Mouse (Mus musculus): ENCODE results near the gene Tnfrsf21. TPM values are rescaled to one million over a fixed set of nuclear protein-coding genes. Genes with fewer than 3 reads are reported as not detected.

Tnfrsf21 gene
- polyA plus RNA-seq, 2 experiments: 17.0 to 21.2 TPM

GRCm38 (mm10) chr17:43121096-43121495 lies 104.7 kb downstream of the Tnfrsf21 start:
- 78% methylated on average over 2 of the region's 2 CpGs for WGBS (ENCODE audit: insufficient replicate concordance)
- DNase-seq (ENCODE audit: low read depth in 3 of 3, low spot score in 3 of 3): no peak

GRCm38 (mm10) chr17:43128305-43128704 lies 112.0 kb downstream of the Tnfrsf21 start:
- no peak for TF ChIP-seq CTCF (IDR thresholded peaks at IDR 0.05; ENCODE audit: low read depth)
- TF ChIP-seq EP300 (IDR thresholded peaks at IDR 0.05; ENCODE audit: low read depth): no peak
- no peak for ATAC-seq (ENCODE audit: insufficient read depth)
- no peaks in the 10 kb centered on the region for H3K4me1 ChIP-seq (replicated peaks; ENCODE audit: control insufficient read depth in 2 of 2, insufficient read depth in 2 of 2, low read length in 1 of 2)
- no peaks in the 10 kb centered on the region for H3K27me3 ChIP-seq (ENCODE audit: control insufficient read depth, insufficient read depth, low read length)
- WGBS (ENCODE audit: insufficient replicate concordance): 35% methylated on average over 3 of the region's 3 CpGs
- no peak for DNase-seq (ENCODE audit: low read depth in 3 of 3, low spot score in 3 of 3)
- H3K36me3 ChIP-seq (replicated peaks; ENCODE audit: control insufficient read depth, insufficient read depth, low read depth): no peaks in the 10 kb centered on the region
- H3K9ac ChIP-seq (replicated peaks): no peak overlapping the region
- H3K4me3 ChIP-seq (ENCODE audit: insufficient read depth in 1 of 2, low read depth in 2 of 2, low read length in 2 of 2): no peak overlapping the region
- no peak overlapping the region for H3K27ac ChIP-seq
- no peaks in the 10 kb centered on the region for H3K9me3 ChIP-seq (ENCODE audit: control insufficient read depth, low read length)
- no peak overlapping the region for H3K4me2 ChIP-seq (ENCODE audit: low read depth)

More at GRCm38 (mm10) chr17:43121096-43121495, 104.7 kb downstream of the Tnfrsf21 start:
- no peak for ATAC-seq (ENCODE audit: insufficient read depth)
- Histone ChIP-seq H3K27me3 (ENCODE audit: control insufficient read depth, insufficient read depth, low read length) (no peaks in the 10 kb centered on the region), H3K9ac (replicated peaks) (no peak overlapping the region), H3K4me3 (ENCODE audit: insufficient read depth in 1 of 2, low read depth in 2 of 2, low read length in 2 of 2) (no peak overlapping the region), H3K4me1 (replicated peaks; ENCODE audit: control insufficient read depth in 2 of 2, insufficient read depth in 2 of 2, low read length in 1 of 2) (peaks cover 0 to 4% of the 10 kb centered on the region in 2 experiments; a peak in 1 of 4 replicates), H3K27ac (no peak overlapping the region), H3K4me2 (ENCODE audit: low read depth) (no peak overlapping the region), H3K36me3 (replicated peaks; ENCODE audit: control insufficient read depth, insufficient read depth, low read depth) (no peaks in the 10 kb centered on the region), H3K9me3 (ENCODE audit: control insufficient read depth, low read length) (no peaks in the 10 kb centered on the region)
- TF ChIP-seq CTCF (IDR thresholded peaks at IDR 0.05; ENCODE audit: low read depth): no peak
- no peak for TF ChIP-seq EP300 (IDR thresholded peaks at IDR 0.05; ENCODE audit: low read depth)

- Histone ChIP-seq H3K4me1 (replicated peaks; ENCODE audit: control insufficient read depth in 2 of 2, insufficient read depth in 2 of 2, low read length in 1 of 2) (no peaks in the 10 kb centered on the region), H3K27me3 (ENCODE audit: control insufficient read depth, insufficient read depth, low read length) (no peaks in the 10 kb centered on the region), H3K27ac (no peak overlapping the region), H3K9ac (replicated peaks) (no peak overlapping the region), H3K4me3 (ENCODE audit: insufficient read depth in 1 of 2, low read depth in 2 of 2, low read length in 2 of 2) (no peak overlapping the region), H3K4me2 (ENCODE audit: low read depth) (no peak overlapping the region), H3K9me3 (ENCODE audit: control insufficient read depth, low read length) (no peaks in the 10 kb centered on the region), H3K36me3 (replicated peaks; ENCODE audit: control insufficient read depth, insufficient read depth, low read depth) (no peaks in the 10 kb centered on the region)
- ATAC-seq (ENCODE audit: insufficient read depth) (no peak), DNase-seq (ENCODE audit: low read depth in 3 of 3, low spot score in 3 of 3) (no peak)
- WGBS (ENCODE audit: insufficient replicate concordance): 65% methylated on average over 7 of the region's 7 CpGs
- TF ChIP-seq EP300 (IDR thresholded peaks at IDR 0.05; ENCODE audit: low read depth) (no peak), CTCF (IDR thresholded peaks at IDR 0.05; ENCODE audit: low read depth) (no peak)
Observed at GRCm38 (mm10) chr17:43128908-43129533, 112.7 kb downstream of the Tnfrsf21 start.

- ATAC-seq (ENCODE audit: insufficient read depth): no peak
- no peak for DNase-seq (ENCODE audit: low read depth in 3 of 3, low spot score in 3 of 3)
- Histone ChIP-seq H3K4me2 (ENCODE audit: low read depth) (no peak overlapping the region), H3K4me3 (ENCODE audit: insufficient read depth in 1 of 2, low read depth in 2 of 2, low read length in 2 of 2) (no peak overlapping the region), H3K36me3 (replicated peaks; ENCODE audit: control insufficient read depth, insufficient read depth, low read depth) (no peaks in the 10 kb centered on the region), H3K27me3 (ENCODE audit: control insufficient read depth, insufficient read depth, low read length) (no peaks in the 10 kb centered on the region), H3K9ac (replicated peaks) (no peak overlapping the region), H3K4me1 (replicated peaks; ENCODE audit: control insufficient read depth in 2 of 2, insufficient read depth in 2 of 2, low read length in 1 of 2) (no peaks in the 10 kb centered on the region), H3K27ac (no peak overlapping the region), H3K9me3 (ENCODE audit: control insufficient read depth, low read length) (no peaks in the 10 kb centered on the region)
- no peak for TF ChIP-seq CTCF (IDR thresholded peaks at IDR 0.05; ENCODE audit: low read depth)
- no peak for TF ChIP-seq EP300 (IDR thresholded peaks at IDR 0.05; ENCODE audit: low read depth)
- WGBS (ENCODE audit: insufficient replicate concordance): 65% methylated on average over 3 of the region's 3 CpGs
Observed at GRCm38 (mm10) chr17:43130115-43130869, 113.9 kb downstream of the Tnfrsf21 start.

GRCm38 (mm10) chr17:43130870-43131264 lies 114.5 kb downstream of the Tnfrsf21 start:
- no peaks in the 10 kb centered on the region for H3K36me3 ChIP-seq (replicated peaks; ENCODE audit: control insufficient read depth, insufficient read depth, low read depth)
- TF ChIP-seq EP300 (IDR thresholded peaks at IDR 0.05; ENCODE audit: low read depth): no peak
- TF ChIP-seq CTCF (IDR thresholded peaks at IDR 0.05; ENCODE audit: low read depth): no peak
- H3K4me2 ChIP-seq (ENCODE audit: low read depth): no peak overlapping the region
- H3K9me3 ChIP-seq (ENCODE audit: control insufficient read depth, low read length): no peaks in the 10 kb centered on the region
- no peak overlapping the region for H3K27ac ChIP-seq
- no peak overlapping the region for H3K4me3 ChIP-seq (ENCODE audit: insufficient read depth in 1 of 2, low read depth in 2 of 2, low read length in 2 of 2)
- DNase-seq (ENCODE audit: low read depth in 3 of 3, low spot score in 3 of 3): no peak
- no peak overlapping the region for H3K9ac ChIP-seq (replicated peaks)
- H3K4me1 ChIP-seq (replicated peaks; ENCODE audit: control insufficient read depth in 2 of 2, insufficient read depth in 2 of 2, low read length in 1 of 2): 0 out of 4 replicates have a peak, but pooled peaks cover 0 to 2% of the 10 kb centered on the region in 2 experiments
- ATAC-seq (ENCODE audit: insufficient read depth): no peak
- no peaks in the 10 kb centered on the region for H3K27me3 ChIP-seq (ENCODE audit: control insufficient read depth, insufficient read depth, low read length)
